Mouse (Mus musculus): ENCODE data around the gene Lage3.
"Not testable (repeated sequence)": the region's sequence is repeated elsewhere in the genome, so short reads cannot be mapped to it uniquely, and the experiment has no call there.

Gene Lage3

DNA sequence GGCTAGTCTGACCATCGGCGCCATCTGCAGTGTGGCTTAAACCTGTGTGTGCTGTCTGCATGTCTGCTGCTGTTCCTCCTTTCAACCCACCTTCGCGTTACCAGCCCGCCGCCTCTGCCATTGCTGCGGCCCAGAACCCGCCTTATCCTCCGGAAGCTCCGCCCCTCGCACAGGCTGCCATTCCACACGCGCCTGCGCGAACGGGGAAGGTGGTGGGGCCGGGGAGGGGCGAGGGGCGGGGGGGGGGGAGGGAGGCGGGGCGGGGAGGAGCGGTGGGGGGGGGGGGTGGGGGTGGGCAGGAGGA is at the start of gene Lage3:
Gene Lage3, minus strand, starts transcription at position 152 of the 304 bp plus-strand sequence.
- peak; percentile 57 to 72 for DNase-seq (ENCODE audit: low spot score in 2 of 2)

GRCm38 (mm10) chrX:74400136-74400535 is 46.7 kb upstream of the Lage3 start:
- DNase-seq (ENCODE audit: low spot score in 2 of 2), result no peak

DNA sequence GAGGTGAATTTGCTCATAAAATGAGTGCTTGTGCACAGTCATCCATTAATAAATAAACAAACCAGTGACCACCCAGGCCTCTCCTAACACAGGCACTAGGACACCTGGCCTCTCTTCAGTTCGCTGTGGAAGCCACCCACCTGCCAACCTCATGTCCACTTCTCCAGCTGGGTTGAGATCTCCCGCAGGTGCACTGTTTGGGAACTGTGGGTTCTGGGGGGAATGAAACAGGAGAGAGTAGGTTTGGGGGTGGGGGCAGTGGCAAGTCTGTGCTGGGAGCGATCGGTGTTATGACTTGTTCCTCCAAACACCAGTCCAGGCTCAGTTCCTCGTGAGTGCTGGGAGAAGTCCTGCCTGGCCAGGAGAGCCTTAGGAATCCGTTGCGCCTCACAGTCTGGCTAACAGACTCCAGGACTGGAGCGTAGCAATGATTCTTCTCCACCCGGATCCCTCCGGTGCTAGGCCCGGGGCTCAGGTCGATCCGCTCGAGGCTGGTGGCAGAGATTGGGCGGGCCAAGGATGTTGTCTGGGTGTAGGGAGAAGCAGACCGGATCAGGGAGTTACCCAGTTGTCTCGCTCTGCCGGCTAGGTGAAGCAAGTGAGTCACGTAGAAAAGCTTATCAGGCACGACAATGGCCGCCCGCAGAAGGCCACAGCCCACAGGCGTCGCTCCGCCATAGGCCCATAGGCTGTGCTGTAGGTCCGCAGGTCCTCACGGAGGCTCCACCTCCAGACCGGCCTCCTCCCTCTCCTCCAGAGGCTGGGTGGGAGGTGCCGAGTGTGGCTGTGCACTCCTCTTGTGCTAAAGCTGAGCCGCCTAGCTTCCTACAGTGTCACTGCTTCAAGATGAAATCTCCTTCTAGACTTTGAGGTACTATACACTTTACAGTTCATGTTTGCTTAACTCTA is 39.4 kb upstream of the Lage3 start, which contains the start of the genes Fam3a and Ikbkg:
Gene Fam3a, minus strand, starts transcription at position 738 of the 909 bp plus-strand sequence.
Gene Ikbkg, plus strand, starts transcription at position 756 of the 909 bp plus-strand sequence.
- DNase-seq (ENCODE audit: low spot score in 2 of 2), result peak; percentile 49 to 64

DNA sequence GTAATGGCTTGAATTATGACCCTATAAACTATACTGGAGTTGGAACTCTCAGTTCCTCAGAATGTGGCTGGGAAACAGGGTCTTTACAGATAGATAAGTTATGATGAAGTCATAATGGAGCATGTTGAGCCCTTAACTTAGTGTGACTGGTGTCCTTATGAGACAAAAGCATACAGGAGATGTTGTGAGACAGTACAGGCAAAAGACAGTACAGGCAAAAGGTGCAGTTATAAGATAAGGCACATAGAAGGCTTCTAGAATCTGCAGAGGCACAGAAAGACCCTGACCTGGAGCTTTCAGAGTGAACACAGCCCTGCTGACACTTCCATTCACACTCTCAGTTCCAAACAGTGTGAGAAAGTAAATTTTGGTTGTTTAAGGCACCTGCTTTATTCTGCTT is 34.7 kb upstream of the Lage3 start:
- no peak for DNase-seq (ENCODE audit: low spot score in 2 of 2)

DNA sequence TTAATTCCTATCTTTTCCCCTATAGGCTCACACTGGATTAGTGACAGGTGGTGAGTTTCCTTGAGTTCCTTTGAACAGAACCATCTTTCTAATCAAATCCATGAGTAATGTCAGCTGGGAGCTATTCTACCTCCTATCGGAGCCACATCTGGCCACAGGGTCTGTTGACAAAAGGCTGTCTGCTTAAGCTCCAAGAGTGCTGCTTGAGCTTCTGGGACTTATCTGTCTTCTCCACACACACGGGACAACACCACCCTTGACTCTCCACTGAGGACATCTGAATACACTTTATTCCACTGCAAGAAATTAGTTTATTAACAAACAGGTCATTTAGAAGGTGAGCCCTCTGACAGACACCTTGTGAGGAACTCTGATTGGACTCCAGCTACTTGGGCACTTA is 31.0 kb upstream of the Lage3 start:
- DNase-seq (ENCODE audit: low spot score in 2 of 2), result no peak

- peak; percentile 25 to 66 for DNase-seq (ENCODE audit: low spot score in 2 of 2)
Observed at GRCm38 (mm10) chrX:74372888-74373549, 19.6 kb upstream of the Lage3 start, which contains the start of the genes Ubl4a and Slc10a3. Gene Ubl4a (minus strand): TSS chrX:74373218. Gene Slc10a3 (minus strand): TSS chrX:74373349.

- peak; percentile 44 to 63 for DNase-seq (ENCODE audit: low spot score in 2 of 2)
Observed at GRCm38 (mm10) chrX:74368209-74368909, 14.9 kb upstream of the Lage3 start.

DNA sequence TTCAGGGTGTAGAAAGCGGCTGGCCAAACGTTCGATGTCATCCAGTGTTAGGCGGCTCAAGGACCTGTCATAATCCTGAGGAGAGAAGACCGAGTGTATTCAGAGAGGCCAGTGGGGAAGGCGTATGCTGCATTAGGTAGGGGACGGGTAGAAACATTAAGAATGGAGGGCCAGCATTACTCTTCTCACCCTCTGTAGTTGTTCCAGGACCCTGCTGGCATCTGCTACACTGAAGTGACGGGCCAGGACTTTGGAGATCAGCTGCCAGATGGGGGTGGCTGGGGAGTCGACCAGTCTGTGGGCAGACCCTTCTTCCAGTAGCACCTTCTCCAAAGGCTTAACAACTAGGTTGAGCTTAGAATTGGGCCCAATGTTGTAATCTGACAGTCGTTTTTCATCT is 14.1 kb upstream of the Lage3 start:
- DNase-seq (ENCODE audit: low spot score in 2 of 2), result no peak

DNA sequence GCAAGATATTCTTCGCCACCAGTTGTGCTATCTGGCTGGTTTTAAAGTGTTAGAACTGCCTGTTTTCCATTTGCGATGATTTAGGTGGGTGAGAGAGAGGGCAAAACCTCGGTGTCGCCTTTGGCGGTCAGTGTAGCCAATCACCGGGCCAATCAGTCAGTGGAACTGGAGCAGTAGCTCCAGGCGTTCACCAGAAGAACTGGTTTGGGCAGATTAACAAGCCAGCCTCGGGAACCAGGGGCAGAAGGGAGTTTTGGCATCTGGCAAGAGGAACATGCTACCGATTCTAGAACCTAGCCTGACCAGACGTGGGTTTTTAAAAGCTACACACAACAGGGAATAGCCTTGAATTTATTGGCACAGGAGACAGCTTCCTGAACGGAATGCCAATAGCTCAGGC is 5.8 kb upstream of the Lage3 start:
- DNase-seq (ENCODE audit: low spot score in 2 of 2), result no peak

- not testable (repeated sequence) for DNase-seq (ENCODE audit: low spot score in 2 of 2)
Observed at GRCm38 (mm10) chrX:74357069-74357468, 3.7 kb upstream of the Lage3 start.

GRCm38 (mm10) chrX:74352645-74353466 is 562 bp downstream of the Lage3 start:
- DNase-seq (ENCODE audit: low spot score in 2 of 2), result no peak

- DNase-seq (ENCODE audit: low spot score in 2 of 2), result no peak
Observed at GRCm38 (mm10) chrX:74330166-74330930, 23.1 kb downstream of the Lage3 start.

- no peak for DNase-seq (ENCODE audit: low spot score in 2 of 2)
Observed at GRCm38 (mm10) chrX:74329215-74329671, 24.2 kb downstream of the Lage3 start.

DNA sequence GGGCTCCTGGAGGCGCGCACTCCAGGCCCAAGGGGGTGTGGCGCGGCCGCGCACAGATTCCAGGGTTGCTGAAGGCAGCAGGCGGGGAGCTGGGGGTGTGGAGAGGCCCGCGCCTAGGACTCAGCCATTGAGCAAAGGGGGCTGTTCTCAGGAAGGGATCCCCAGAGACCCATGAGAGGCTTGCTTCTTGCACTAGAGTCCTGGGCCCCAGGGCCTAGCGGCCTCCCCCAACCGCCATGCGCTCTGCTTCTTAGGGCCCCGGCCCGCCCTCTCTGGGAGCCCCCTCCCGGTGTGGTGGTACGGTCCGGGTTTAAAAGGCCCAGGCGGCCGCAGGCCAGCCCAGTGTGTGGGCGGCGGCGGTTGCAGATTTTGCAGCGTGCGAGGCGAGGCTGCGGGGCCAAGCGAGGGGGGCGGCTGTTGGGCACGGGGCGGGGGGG is 24.7 kb downstream of the Lage3 start, which contains the start of gene Plxna3:
Gene Plxna3, plus strand, starts transcription at position 342 of the 437 bp plus-strand sequence.
- peak; percentile 57 to 63 for DNase-seq (ENCODE audit: low spot score in 2 of 2)

DNA sequence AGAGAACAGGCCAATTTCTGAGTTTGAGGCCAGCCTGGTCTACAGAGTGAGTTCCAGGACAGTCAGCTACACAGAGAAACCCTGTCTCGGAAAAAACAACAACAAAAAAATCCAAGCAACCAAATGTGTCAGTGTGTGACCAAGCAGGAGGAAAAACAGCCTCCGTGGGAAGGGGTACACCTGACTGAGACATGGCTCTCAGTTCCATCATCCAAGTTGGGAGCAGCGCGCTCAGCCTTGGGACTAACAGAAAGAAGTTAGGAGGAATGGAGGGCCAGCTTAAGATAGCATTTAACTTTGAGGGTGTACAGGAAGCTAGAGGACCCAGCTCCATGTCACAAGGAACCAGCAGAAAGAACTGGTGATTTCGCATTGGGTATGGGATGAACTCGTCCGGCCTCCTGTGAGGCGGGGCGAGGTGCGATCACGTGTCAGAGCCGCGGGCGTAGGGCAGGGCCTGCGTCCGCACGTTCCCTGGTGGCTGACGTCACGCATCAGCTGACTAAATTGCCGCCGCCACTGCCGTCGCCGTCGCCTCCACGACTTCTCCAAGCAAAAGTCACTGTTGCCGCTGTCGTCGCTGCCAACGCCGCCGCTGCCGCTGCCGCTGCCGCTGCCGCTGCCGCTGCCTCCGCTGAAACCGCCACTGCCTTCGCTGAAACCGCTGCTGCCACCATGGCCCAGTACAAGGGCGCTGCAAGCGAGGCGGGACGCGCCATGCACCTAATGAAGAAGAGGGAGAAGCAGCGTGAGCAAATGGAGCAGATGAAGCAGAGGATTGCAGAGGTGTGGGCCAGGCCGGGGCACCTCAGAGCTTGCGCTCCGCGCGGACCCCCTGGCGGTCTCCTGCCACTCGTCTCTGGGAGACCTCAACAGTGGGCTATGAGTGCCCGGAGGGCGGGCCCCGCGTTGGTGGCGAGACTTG is 40.6 kb downstream of the Lage3 start, which contains the start of gene Fam50a:
Gene Fam50a, plus strand, starts transcription at position 494 of the 925 bp plus-strand sequence.
- peak; percentile 65 to 81 for DNase-seq (ENCODE audit: low spot score in 2 of 2)

- DNase-seq (ENCODE audit: low spot score in 2 of 2), result peak; percentile 36 to 68
Observed at GRCm38 (mm10) chrX:74304867-74305700, 48.3 kb downstream of the Lage3 start, which contains the start of gene Gdi1. Gene Gdi1 (plus strand): TSS chrX:74304998.
